Mouse (Mus musculus) heart, postnatal 25 days (tissue): ENCODE measurements around the gene Pygo2. TPM values are rescaled to one million over a fixed set of nuclear protein-coding genes. Genes with fewer than 3 reads are reported as not detected.

Experiments
- DNase-seq: peaks from one replicate; pipeline ENCODE4 v3.0.0; 2022; ENCODE audit warnings: low spot score
- intact Hi-C: fragments of 180-260 bp; cut with DNase I; formaldehyde crosslinking; loops from one replicate; pipeline ENCODE4 v1.15.1; 2025
- total RNA-seq, 2 experiments: library from RNA; stranded (reverse); gene quantifications; 2 replicates each; pipeline ENCODE4 v1.2.3; 2021

Pygo2 gene
- total RNA-seq, 2 experiments from 2014 or later: 13.5 to 18.0 TPM

DNA sequence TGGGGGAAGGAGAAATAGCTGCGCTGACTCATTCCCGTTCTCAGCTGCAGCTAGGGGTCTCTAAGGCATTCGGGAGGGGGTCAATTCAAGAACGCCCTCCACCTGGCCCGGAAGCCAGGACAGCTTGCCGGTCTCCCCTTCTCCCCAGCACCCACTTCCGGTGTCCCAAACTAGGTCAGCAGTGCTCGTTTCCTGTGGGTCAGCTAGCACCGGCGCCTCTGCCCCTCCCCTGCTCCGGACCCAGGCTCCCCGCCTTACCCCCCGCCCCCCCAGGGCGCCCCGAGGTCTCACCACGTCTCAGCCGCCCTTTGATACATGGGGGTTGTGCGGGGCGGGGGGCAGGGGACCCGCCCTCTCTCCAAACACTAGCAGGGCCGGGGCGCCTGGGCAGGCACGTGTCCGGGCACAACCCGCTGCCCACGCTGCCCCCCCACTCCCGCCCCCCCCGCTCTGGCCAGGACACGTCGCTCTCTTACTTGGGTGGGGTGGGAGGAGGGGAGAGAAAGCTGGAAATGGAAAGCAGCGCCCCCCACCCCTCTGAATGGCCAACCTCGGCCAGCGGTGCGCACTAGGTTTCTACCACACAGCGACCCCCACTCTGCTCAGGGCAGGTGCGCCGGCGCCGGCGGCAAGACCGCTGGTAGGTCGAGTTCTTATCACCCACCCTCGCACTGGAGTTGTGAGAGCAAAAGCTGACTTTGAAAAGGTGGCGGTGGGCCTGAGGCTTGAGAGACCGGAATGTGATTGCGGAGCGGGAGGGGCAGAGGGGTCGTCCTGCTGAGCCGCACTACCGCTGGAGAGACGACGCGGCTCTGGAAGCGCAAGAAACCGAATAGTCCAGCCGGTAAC lies 38.1 kb upstream of the Pygo2 start:
- peak; percentile 60 for DNase-seq
- intact Hi-C loops: no loop called here

- intact Hi-C loops: no loop called here
- DNase-seq: no peak
Observed at GRCm38 (mm10) chr3:89392871-89393311, 37.1 kb upstream of the Pygo2 start.

DNA sequence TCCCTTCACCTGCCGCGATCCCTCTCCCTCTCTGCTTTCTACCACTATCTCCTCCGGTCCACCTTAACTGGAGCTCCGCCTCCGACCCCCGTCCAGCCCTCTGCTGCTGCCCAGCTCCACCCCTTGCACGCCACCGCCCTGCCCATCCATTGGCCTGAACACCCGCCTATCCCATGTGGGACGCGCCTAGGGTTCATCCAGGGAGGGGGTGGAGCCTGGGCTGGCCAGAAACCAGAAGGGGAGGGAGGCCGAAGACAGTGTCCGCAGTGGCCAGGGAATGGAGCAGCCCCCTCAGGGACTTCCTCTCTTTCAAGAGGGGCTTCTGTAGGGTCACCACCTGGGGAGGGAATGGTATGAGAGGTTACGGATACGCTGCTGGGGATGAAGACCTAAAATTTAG lies 36.4 kb upstream of the Pygo2 start:
- peak; percentile 99 for DNase-seq
- intact Hi-C loops: no loop called here

DNA sequence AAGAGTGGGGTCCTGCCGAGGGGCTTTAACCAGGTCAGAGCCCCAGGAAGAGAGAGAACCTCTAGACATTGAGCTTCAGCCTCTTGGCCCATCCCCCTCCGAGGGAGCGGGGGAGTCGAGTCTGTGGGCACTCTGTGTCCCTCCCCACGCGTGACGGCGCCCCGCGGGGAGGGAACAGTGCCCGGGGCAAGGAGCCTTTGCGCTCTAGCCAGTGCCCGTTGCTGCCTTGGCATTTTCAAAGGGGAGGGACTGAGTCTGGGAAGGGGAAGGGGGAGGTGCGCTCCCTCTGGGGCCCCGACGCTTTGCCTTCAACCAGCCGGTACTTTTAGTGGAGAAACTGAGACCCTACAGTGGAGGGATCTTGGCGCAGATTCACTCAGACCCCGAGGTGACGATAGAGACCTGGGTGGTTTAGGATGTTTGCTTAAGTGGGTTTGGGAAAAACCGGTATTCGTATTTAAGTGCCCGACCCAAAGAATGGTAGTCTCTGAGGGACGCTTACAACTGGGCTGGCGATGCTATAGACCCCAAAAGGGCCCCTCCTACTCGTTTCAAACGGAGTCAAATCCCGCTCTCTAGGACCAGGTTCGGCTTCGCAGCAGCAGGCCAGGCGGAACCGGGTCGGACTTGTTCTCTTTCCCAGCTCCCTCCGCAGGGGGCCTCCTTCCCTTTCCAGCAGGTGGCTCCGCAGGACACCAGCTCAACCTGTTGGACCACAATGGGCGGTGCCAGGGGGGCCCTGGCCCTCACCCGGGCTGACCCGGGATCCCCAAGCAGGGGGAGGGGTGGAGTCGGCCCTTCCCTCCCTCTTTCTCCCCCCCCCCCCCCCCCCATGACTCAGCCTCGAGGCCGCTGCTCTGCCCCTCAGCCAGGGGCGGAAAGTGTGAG lies 35.8 kb upstream of the Pygo2 start, which contains the start of gene Zbtb7b:
TSS of gene Zbtb7b (minus strand) at position 771 of the 888 bp plus-strand sequence.
- DNase-seq: peak; percentile 78
- intact Hi-C loops: no loop called here

- DNase-seq: no peak
- intact Hi-C loops: no loop called here
Observed at GRCm38 (mm10) chr3:89394894-89395256, 35.1 kb upstream of the Pygo2 start.

DNA sequence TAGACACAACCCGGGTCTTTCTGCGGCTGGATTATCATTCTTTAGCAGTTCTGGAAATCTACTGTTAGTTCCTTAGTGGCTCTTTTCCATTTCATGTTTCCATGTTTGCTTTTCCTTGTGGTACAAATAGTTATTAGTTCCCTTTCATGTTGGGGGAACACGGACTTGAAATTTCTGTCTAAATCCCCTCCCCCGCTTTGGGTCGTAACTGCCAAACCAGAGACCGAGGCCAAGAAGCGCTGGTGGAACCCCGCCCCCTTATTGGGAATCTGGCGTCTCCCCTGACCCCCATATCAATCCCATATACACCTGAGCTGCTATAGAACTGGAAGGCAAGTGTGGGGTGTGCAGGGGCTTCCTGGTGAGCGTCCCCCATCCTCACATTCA lies 34.6 kb upstream of the Pygo2 start:
- DNase-seq: no peak
- intact Hi-C loops: no loop called here

DNA sequence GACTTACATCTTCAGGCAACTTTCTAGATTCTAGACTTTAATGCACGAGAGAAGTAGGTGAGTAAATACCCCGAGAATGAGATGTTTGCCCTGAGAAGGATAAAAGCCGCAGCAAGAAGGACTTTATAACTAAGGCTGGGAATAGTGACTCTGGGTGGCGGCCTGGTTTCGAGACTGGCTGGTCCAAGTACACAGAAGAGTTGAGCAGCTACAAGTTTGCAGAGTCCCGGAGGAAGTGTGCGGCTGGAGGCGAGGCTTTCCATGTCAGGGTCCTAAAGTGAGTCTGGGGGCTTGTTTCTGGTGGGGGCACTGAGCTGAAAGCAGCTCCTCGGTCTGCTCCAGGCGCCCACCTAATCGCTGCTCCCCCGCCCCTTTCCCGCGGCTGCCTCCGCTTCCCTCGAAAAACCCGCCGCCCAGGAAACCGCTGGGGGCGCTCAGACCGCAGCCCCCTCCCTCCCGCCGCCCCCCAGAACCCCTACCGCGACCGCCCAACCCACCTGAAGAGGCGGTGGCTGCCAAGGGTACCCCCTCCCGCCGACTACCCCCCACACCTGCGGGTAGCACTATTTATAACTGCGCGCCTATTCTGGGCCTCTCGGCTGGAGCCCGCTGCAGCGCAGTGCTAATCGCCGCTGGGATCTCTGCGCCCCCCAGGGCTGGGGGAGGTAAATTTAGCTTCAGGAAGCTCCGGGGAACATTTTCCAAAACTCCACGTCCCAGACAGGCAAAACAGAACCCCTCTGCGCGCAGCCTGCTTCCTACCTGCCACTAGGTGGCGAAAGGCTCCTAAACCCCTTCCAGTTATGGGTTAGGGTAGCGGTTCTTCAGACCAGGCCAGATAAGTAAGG lies 34.0 kb upstream of the Pygo2 start:
- intact Hi-C loops: loop anchor here (2.0 kb wide), 3 partner anchors 17 to 85 kb away; no protein-coding TSS in a partner anchor

DNA sequence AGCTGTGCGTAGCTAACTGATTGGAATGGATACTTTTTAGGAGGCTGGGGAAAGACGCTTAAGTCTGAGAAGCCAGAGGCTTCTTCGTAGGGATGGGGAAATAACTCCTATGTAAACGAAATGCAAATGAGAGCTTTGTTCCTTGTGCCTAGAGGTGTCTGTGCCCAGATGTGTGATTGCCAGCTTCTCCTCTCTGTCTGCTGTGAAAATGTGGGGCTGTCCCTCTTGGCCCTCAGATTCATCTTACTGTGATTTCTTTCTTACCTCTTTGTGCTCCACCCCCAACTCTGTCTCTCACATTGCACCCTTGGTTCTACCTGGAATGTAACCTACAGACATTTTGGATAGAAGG lies 33.4 kb upstream of the Pygo2 start:
- intact Hi-C loops: loop anchor here (2.0 kb wide), 3 partner anchors 16 to 84 kb away; no protein-coding TSS in a partner anchor
- no peak for DNase-seq

More for the DNA sequence above, 34.0 kb upstream of the Pygo2 start:
- peak; percentile 58 for DNase-seq

GRCm38 (mm10) chr3:89401329-89401728 lies 28.7 kb upstream of the Pygo2 start:
- intact Hi-C loops: no loop called here

GRCm38 (mm10) chr3:89402693-89403092 lies 27.3 kb upstream of the Pygo2 start, which contains the start of gene Lenep:
TSS of gene Lenep (minus strand) at chr3:89402793.
- DNase-seq: no peak
- intact Hi-C loops: no loop called here

More at GRCm38 (mm10) chr3:89401329-89401728, 28.7 kb upstream of the Pygo2 start:
- no peak for DNase-seq

DNA sequence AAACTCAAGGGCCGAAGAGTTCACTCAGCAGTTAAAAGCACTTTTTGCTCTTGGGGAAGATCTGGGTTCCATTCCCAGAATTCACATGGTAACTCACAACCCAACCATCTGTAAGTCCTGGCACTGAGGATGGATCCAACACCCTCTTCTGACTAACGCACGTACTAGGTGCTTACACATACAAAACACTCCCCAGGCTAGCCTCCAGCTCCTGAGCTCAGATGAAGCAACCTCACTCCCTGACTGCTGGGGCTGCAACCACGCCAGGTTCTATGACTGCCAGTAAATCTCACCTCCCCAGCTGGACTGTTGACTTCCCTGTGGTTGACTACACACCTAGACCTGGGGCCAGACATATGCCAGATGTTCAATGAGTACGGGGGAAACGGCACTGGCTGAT lies 23.1 kb upstream of the Pygo2 start:
- intact Hi-C loops: loop anchor here (2.0 kb wide), 1 partner anchor 42 kb away; no protein-coding TSS in a partner anchor
- DNase-seq: no peak

DNA sequence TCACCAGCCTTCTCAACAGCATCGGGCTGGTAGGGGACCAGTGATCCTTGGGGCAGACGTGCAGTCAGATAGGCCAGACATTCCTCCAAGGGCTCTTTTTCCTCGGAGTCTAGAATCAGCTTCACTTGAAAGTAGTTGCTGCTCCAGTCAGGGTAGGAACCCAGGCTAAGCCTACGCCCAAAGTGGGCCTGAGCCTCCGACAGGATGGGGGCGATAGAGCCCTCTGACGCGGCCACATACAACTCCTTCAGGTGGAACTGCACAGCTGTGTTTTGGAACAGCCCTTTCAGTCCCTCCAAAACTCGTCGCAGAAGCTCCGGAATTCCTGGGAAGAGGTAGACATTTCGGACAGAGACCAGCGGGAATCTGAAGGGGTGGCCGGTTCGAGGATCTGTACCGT lies 21.6 kb upstream of the Pygo2 start:
- DNase-seq: no peak
- intact Hi-C loops: no loop called here

DNA sequence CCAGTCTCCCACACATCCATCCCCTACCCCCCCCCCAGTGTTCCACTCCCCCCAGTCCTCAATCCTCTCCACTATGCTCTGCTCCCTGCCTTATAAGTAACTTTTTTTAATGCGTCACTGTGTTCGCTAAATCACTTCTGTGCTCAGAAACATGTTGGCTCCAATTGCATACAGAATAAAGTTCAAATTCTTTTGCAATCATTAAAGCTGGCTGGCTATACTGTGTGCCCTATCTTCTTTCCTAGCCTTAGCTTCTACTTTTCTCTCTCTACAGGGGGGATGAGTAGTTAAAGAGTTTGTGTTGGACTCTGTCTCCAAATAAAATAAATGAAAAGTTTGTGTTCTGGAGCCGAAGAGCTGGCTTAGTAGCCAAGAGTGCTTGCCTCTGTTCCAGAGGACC lies 20.3 kb upstream of the Pygo2 start:
- DNase-seq: no peak
- intact Hi-C loops: no loop called here

DNA sequence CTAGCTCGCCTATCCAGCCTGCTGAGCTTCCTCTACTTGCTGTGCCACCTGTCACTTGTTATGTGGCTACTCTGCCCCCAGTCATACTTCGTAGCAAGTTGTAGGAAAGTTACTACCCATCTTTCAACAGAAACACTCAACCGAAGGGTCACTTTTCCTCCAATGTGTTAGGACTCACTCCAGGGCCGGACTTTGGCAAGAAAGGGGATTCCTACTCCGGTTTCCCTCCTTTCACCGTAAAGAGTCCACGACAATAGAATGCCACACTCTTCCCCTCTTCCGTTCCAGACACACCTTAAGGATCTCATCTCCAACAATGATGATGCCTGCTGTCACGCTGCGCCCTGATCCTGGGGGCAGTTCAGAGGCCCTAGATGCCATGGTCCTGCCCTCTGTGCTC lies 19.1 kb upstream of the Pygo2 start:
- intact Hi-C loops: no loop called here
- DNase-seq: no peak

DNA sequence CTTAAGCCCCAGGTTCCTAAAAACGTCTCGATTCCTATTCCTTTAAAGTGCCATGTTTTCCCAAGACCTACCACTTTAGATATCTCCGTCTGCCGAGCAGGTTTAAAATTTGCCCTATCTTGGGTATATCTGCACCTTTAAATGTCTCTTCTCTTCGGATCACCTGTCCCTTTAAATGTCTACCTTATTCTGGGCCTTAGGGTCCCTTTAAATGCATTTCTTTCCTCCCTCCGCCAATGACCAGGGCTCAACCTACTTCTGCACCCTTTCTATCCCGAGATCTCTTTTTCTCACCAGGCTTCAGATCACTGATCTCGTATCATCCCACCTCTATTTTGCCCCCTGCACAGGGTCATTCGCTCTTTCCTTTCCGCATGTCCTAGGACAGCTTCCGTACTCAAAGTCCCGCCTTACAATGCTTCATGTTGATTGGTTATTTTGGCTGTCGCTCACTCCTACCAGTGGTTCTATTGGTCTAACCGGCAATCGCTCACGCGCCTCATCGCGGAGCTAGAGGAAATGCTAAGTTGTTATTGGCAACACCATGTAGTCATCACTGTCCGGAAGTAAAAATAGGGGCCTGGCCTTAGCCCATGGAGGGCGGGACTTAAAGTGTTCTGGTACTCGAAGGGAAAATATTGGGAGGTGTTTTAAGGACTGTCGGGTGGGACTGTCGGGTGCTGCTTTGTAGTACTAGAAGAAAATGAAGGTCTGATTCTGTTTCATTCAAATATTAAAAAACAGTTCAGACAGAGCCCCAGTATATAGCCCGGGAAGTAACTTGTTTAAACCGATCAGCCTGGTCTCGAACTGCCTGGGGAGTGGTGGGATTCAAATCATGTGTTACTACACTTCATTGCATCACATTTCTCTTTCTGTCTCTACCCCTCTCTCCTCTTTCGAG lies 18.3 kb upstream of the Pygo2 start, which contains the start of gene Flad1:
TSS of gene Flad1 (minus strand) at position 381 of the 904 bp plus-strand sequence.
- peak; percentile 98 for DNase-seq
- intact Hi-C loops: loop anchor here (2.0 kb wide), 1 partner anchor 15 kb away; no protein-coding TSS in a partner anchor

DNA sequence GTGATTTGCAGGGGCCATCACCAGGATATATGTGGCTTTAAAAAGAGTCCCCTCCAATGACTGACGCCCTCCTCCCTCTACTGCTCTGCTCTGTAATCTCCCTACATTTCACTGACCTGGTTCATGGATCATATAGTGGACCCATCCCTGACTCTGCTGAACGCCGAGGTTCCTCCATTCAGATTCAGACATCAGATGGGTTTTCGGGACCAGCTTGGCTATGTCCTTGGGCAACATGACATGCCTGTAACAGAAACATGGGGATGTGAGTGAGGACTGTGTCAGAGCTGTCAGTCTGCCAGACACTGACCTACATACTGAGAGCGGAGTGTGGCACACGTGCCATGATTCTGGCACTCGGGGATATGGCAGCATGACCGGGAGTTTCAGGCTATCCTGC lies 13.9 kb upstream of the Pygo2 start:
- intact Hi-C loops: no loop called here
- no peak for DNase-seq

- intact Hi-C loops: no loop called here
- no peak for DNase-seq
Observed at GRCm38 (mm10) chr3:89417131-89417530, 12.9 kb upstream of the Pygo2 start.

DNA sequence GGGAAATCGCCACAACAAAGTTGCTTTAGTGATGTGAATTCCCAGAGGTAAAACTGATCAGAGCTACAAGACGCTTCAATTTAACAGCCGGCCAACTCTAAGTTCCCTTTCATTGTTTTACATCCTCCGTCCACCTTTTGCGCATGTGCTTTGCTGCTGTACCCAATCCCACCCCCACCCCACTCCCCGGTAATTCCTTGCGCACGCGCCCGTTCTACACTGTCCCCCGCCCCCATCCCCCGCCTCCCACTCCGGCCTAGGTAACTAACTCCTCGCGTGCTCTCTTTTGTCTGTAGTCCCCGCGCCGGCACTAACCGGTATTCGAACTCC lies 12.2 kb upstream of the Pygo2 start:
- DNase-seq: no peak
- intact Hi-C loops: no loop called here
